Mouse (Mus musculus): ENCODE results near the gene Dtx3. TPM values are rescaled to one million over a fixed set of nuclear protein-coding genes. Genes with fewer than 3 reads are reported as not detected.

Gene Dtx3
- polyA plus RNA-seq, 1 experiment from 2014 or later, result 129 TPM

GRCm38 (mm10) chr10:127217177-127217576 lies 21.6 kb upstream of the Dtx3 start:
- Histone ChIP-seq H3K27ac (no peak overlapping the region), H3K4me2 (no peak overlapping the region), H3K9ac (no peak overlapping the region), H3K4me3 (replicated peaks) (no peak overlapping the region), H3K36me3 (no peaks in the 10 kb centered on the region), H3K4me1 (no peaks in the 10 kb centered on the region), H3K9me3 (replicated peaks) (no peaks in the 10 kb centered on the region), H3K27me3 (no peaks in the 10 kb centered on the region)
- no peak for ATAC-seq (replicated peaks; ENCODE audit: low FRiP score)

- Histone ChIP-seq H3K36me3 (no peaks in the 10 kb centered on the region), H3K4me2 (no peak overlapping the region), H3K9me3 (replicated peaks) (no peaks in the 10 kb centered on the region), H3K9ac (no peak overlapping the region), H3K4me3 (replicated peaks) (no peak overlapping the region), H3K27me3 (no peaks in the 10 kb centered on the region), H3K4me1 (peaks cover 2% of the 10 kb centered on the region; the same call in 1 of the 2 replicates), H3K27ac (no peak overlapping the region)
- ATAC-seq (replicated peaks; ENCODE audit: low FRiP score), result no peak
- 94% methylated on average over 11 of the region's 11 CpGs for WGBS
These were observed 20.9 kb upstream of the Dtx3 start for GRCm38 (mm10) chr10:127216456-127216855.

GRCm38 (mm10) chr10:127214422-127214803 lies 18.9 kb upstream of the Dtx3 start:
- Histone ChIP-seq H3K36me3 (no peaks in the 10 kb centered on the region), H3K9ac (no peak overlapping the region), H3K27me3 (no peaks in the 10 kb centered on the region), H3K9me3 (replicated peaks) (no peaks in the 10 kb centered on the region), H3K4me1 (peaks cover 19% of the 10 kb centered on the region), H3K4me3 (replicated peaks) (no peak overlapping the region), H3K27ac (no peak overlapping the region), H3K4me2 (no peak overlapping the region)
- 49% methylated on average over 1 of the region's 1 CpGs for WGBS
- no peak for ATAC-seq (replicated peaks; ENCODE audit: low FRiP score)

- Histone ChIP-seq H3K9me3 (replicated peaks) (no peaks in the 10 kb centered on the region), H3K4me2 (no peak overlapping the region), H3K36me3 (peaks cover under 1% of the 10 kb centered on the region; the same call in 1 of the 2 replicates), H3K4me1 (peaks cover 21% of the 10 kb centered on the region), H3K9ac (no peak overlapping the region), H3K27me3 (no peaks in the 10 kb centered on the region), H3K4me3 (replicated peaks) (no peak overlapping the region), H3K27ac (no peak overlapping the region)
- WGBS, result 72% methylated on average over 13 of the region's 13 CpGs
- ATAC-seq (replicated peaks; ENCODE audit: low FRiP score), result no peak
These were observed 18.3 kb upstream of the Dtx3 start for GRCm38 (mm10) chr10:127213704-127214421.

- no peaks in the 10 kb centered on the region for H3K9me3 ChIP-seq (replicated peaks)
- ATAC-seq (replicated peaks; ENCODE audit: low FRiP score), result no peak
- H3K4me1 ChIP-seq, result peaks cover 21% of the 10 kb centered on the region
- no peak overlapping the region for H3K4me2 ChIP-seq
- peaks cover 7% of the 10 kb centered on the region for H3K36me3 ChIP-seq
- H3K9ac ChIP-seq, result no peak overlapping the region
- H3K27ac ChIP-seq, result no peak overlapping the region
- no peak overlapping the region for H3K4me3 ChIP-seq (replicated peaks)
- 78% methylated on average over 8 of the region's 8 CpGs for WGBS
- no peaks in the 10 kb centered on the region for H3K27me3 ChIP-seq
These were observed 17.7 kb upstream of the Dtx3 start for GRCm38 (mm10) chr10:127213272-127213671.

- peak; percentile 97 for ATAC-seq (replicated peaks; ENCODE audit: low FRiP score)
- Histone ChIP-seq H3K9me3 (replicated peaks) (no peaks in the 10 kb centered on the region), H3K9ac (peak within 1 kb of the TSS; percentile 75), H3K4me2 (peak within 1 kb of the TSS; percentile 92), H3K4me3 (replicated peaks) (peak within 1 kb of the TSS; percentile 92), H3K36me3 (peaks cover 20% of the 10 kb centered on the region), H3K27ac (peak within 1 kb of the TSS; percentile 94), H3K4me1 (peaks cover 21% of the 10 kb centered on the region), H3K27me3 (no peaks in the 10 kb centered on the region)
- WGBS, result under 1% methylated on average over 47 of the region's 47 CpGs
These were observed 15.9 kb upstream of the Dtx3 start, which contains the start of gene Pip4k2c for GRCm38 (mm10) chr10:127211414-127211854. Gene Pip4k2c (minus strand): TSS chr10:127211585.

GRCm38 (mm10) chr10:127210961-127211405 lies 15.5 kb upstream of the Dtx3 start:
- Histone ChIP-seq H3K4me3 (replicated peaks) (peak overlapping the region; percentile 92), H3K4me1 (peaks cover 21% of the 10 kb centered on the region), H3K27ac (peak overlapping the region; percentile 94), H3K9me3 (replicated peaks) (no peaks in the 10 kb centered on the region), H3K36me3 (peaks cover 24% of the 10 kb centered on the region), H3K27me3 (no peaks in the 10 kb centered on the region), H3K9ac (peak overlapping the region; percentile 75), H3K4me2 (peak overlapping the region; percentile 92)
- peak; percentile 93 for ATAC-seq (replicated peaks; ENCODE audit: low FRiP score)
- under 1% methylated on average over 25 of the region's 25 CpGs for WGBS

GRCm38 (mm10) chr10:127209928-127210570 lies 14.5 kb upstream of the Dtx3 start:
- Histone ChIP-seq H3K27me3 (no peaks in the 10 kb centered on the region), H3K4me2 (peak overlapping the region; percentile 92), H3K9ac (peak overlapping the region; percentile 75), H3K36me3 (peaks cover 33% of the 10 kb centered on the region), H3K27ac (peak overlapping the region; percentile 94), H3K4me1 (peaks cover 21% of the 10 kb centered on the region), H3K9me3 (replicated peaks) (no peaks in the 10 kb centered on the region), H3K4me3 (replicated peaks) (peak overlapping the region; percentile 92)
- WGBS, result 79% methylated on average over 13 of the region's 13 CpGs
- ATAC-seq (replicated peaks; ENCODE audit: low FRiP score), result no peak

GRCm38 (mm10) chr10:127208921-127209320 lies 13.4 kb upstream of the Dtx3 start:
- Histone ChIP-seq H3K27ac (no peak overlapping the region), H3K9me3 (replicated peaks) (no peaks in the 10 kb centered on the region), H3K4me2 (no peak overlapping the region), H3K9ac (no peak overlapping the region), H3K4me1 (peaks cover 21% of the 10 kb centered on the region), H3K4me3 (replicated peaks) (no peak overlapping the region), H3K36me3 (peaks cover 43% of the 10 kb centered on the region), H3K27me3 (no peaks in the 10 kb centered on the region)
- 91% methylated on average over 4 of the region's 4 CpGs for WGBS
- no peak for ATAC-seq (replicated peaks; ENCODE audit: low FRiP score)

GRCm38 (mm10) chr10:127205373-127205772 lies 9.8 kb upstream of the Dtx3 start:
- no peak overlapping the region for H3K4me3 ChIP-seq (replicated peaks)

GRCm38 (mm10) chr10:127204589-127204988 lies 9.1 kb upstream of the Dtx3 start:
- H3K27ac ChIP-seq, result no peak overlapping the region

More at GRCm38 (mm10) chr10:127205373-127205772, 9.8 kb upstream of the Dtx3 start:
- peaks cover 12% of the 10 kb centered on the region for H3K4me1 ChIP-seq
- H3K27me3 ChIP-seq, result no peaks in the 10 kb centered on the region
- H3K9ac ChIP-seq, result no peak overlapping the region
- H3K36me3 ChIP-seq, result peaks cover 77% of the 10 kb centered on the region
- no peaks in the 10 kb centered on the region for H3K9me3 ChIP-seq (replicated peaks)
- no peak overlapping the region for H3K4me2 ChIP-seq
- ATAC-seq (replicated peaks; ENCODE audit: low FRiP score), result peak; percentile 74
- WGBS, result 88% methylated on average over 10 of the region's 10 CpGs
- H3K27ac ChIP-seq, result no peak overlapping the region

GRCm38 (mm10) chr10:127203106-127203505 lies 7.6 kb upstream of the Dtx3 start:
- no peak overlapping the region for H3K4me3 ChIP-seq (replicated peaks)
- peaks cover 90% of the 10 kb centered on the region for H3K36me3 ChIP-seq
- WGBS, result 84% methylated on average over 3 of the region's 3 CpGs
- H3K9me3 ChIP-seq (replicated peaks), result no peaks in the 10 kb centered on the region
- H3K9ac ChIP-seq, result no peak overlapping the region
- peak; percentile 60; the same call in 1 of the 2 replicates for ATAC-seq (replicated peaks; ENCODE audit: low FRiP score)
- H3K27ac ChIP-seq, result no peak overlapping the region
- H3K4me1 ChIP-seq, result peaks cover 14% of the 10 kb centered on the region
- H3K4me2 ChIP-seq, result no peak overlapping the region
- no peaks in the 10 kb centered on the region for H3K27me3 ChIP-seq

More at GRCm38 (mm10) chr10:127204589-127204988, 9.1 kb upstream of the Dtx3 start:
- peaks cover 4% of the 10 kb centered on the region for H3K4me1 ChIP-seq
- WGBS, result 89% methylated on average over 5 of the region's 5 CpGs
- ATAC-seq (replicated peaks; ENCODE audit: low FRiP score), result no peak
- H3K4me2 ChIP-seq, result no peak overlapping the region
- H3K27me3 ChIP-seq, result no peaks in the 10 kb centered on the region
- H3K4me3 ChIP-seq (replicated peaks), result no peak overlapping the region
- no peaks in the 10 kb centered on the region for H3K9me3 ChIP-seq (replicated peaks)
- H3K9ac ChIP-seq, result no peak overlapping the region
- H3K36me3 ChIP-seq, result peaks cover 85% of the 10 kb centered on the region
